Mouse (Mus musculus): Measurements from ENCODE around the gene Amigo3.

- TF ChIP-seq CTCF (IDR thresholded peaks at IDR 0.05; ENCODE audit: low read depth, low read length) (no peak), POLR2A (IDR thresholded peaks at IDR 0.05; ENCODE audit: borderline replicate concordance, low read depth, low read length) (no peak)
Observed at GRCm38 (mm10) chr9:108071801-108072200, 18.8 kb downstream of the Amigo3 start.

All from bone marrow macrophage, adult 2 months (primary cell).